Mouse (Mus musculus) splenic B cell, adult 2 months (primary cell): ENCODE results near the gene Snrpd3.

Experiments used
- DNase-seq: peaks from one replicate; pipeline ENCODE4 v3.0.0-alpha.2; 2011; ENCODE audit warnings: low read depth, low spot score
- H3K27me3 ChIP-seq: 2 replicates; pipeline ENCODE4 v1.6.1; 2012; ENCODE audit warnings: mild to moderate bottlenecking, low read length, moderate library complexity, mixed read lengths; ENCODE audit not compliant: control insufficient read depth, poor library complexity, insufficient read depth, severe bottlenecking
- H3K36me3 ChIP-seq: 2 replicates; pipeline ENCODE4 v1.6.1; 2012; ENCODE audit warnings: mild to moderate bottlenecking, low read length, moderate library complexity, mixed read lengths; ENCODE audit not compliant: control insufficient read depth, poor library complexity, insufficient read depth, severe bottlenecking

Gene Snrpd3

GRCm38 (mm10) chr10:75585876-75586552 is 68.7 kb downstream of the Snrpd3 start:
- Histone ChIP-seq H3K36me3 (no peaks in the 10 kb centered on the region), H3K27me3 (no peaks in the 10 kb centered on the region)
- DNase-seq: peak; percentile 93

GRCm38 (mm10) chr10:75586553-75586879 is 69.2 kb downstream of the Snrpd3 start:
- Histone ChIP-seq H3K36me3 (no peaks in the 10 kb centered on the region), H3K27me3 (no peaks in the 10 kb centered on the region)
- no peak for DNase-seq
